Mouse (Mus musculus) urinary bladder, adult 2 months (tissue): ENCODE results near the gene Brd1. TPM values are rescaled to one million over a fixed set of nuclear protein-coding genes. Genes with fewer than 3 reads are reported as not detected.
"Not testable (repeated sequence)": the region's sequence is repeated elsewhere in the genome, so short reads cannot be mapped to it uniquely, and the experiment has no call there.

Experiments used
- DNase-seq: peaks from one replicate; pipeline ENCODE4 v3.0.0; 2022; ENCODE audit warnings: low spot score
- polyA plus RNA-seq: library from polyadenylated mRNA; depleted of rRNA; stranded (reverse); fragments of >200 nt; gene quantifications from 2 replicates; pipeline ENCODE4 v1.2.3, GENCODE M21; 2012; rRNA removed

The Brd1 gene
- polyA plus RNA-seq, result 13.7 and 21.7 TPM in 2 replicates

GRCm38 (mm10) chr15:88733834-88734571 is at the start of gene Brd1:
Gene Brd1 (minus strand): TSS chr15:88734233.
- peak; percentile 79 for DNase-seq

GRCm38 (mm10) chr15:88774630-88775029 is 40.6 kb upstream of the Brd1 start:
- DNase-seq, result not testable (repeated sequence)

- no peak for DNase-seq
These were observed 34.5 kb upstream of the Brd1 start for GRCm38 (mm10) chr15:88768537-88768936.

- DNase-seq, result not testable (repeated sequence)
These were observed 32.1 kb upstream of the Brd1 start for GRCm38 (mm10) chr15:88766139-88766538.

- DNase-seq, result no peak
These were observed 27.5 kb upstream of the Brd1 start for GRCm38 (mm10) chr15:88761551-88761950.

- DNase-seq, result no peak
These were observed 24.0 kb upstream of the Brd1 start for GRCm38 (mm10) chr15:88758061-88758460.

GRCm38 (mm10) chr15:88755761-88756160 is 21.7 kb upstream of the Brd1 start:
- no peak for DNase-seq

GRCm38 (mm10) chr15:88754896-88755295 is 20.9 kb upstream of the Brd1 start:
- no peak for DNase-seq

GRCm38 (mm10) chr15:88752403-88752733 is 18.3 kb upstream of the Brd1 start:
- no peak for DNase-seq

GRCm38 (mm10) chr15:88751564-88752402 is 17.8 kb upstream of the Brd1 start, which contains the start of gene Zbed4:
Gene Zbed4 (plus strand): TSS chr15:88751660.
- DNase-seq, result peak; percentile 57

- peak; percentile 94 for DNase-seq
These were observed 16.9 kb upstream of the Brd1 start for GRCm38 (mm10) chr15:88750677-88751563.

- DNase-seq, result no peak
These were observed 16.0 kb upstream of the Brd1 start for GRCm38 (mm10) chr15:88750032-88750431.

- DNase-seq, result not testable (repeated sequence)
These were observed 15.6 kb upstream of the Brd1 start for GRCm38 (mm10) chr15:88749617-88750016.

- no peak for DNase-seq
These were observed 11.9 kb upstream of the Brd1 start for GRCm38 (mm10) chr15:88745926-88746325.

- no peak for DNase-seq
These were observed 11.3 kb upstream of the Brd1 start for GRCm38 (mm10) chr15:88745347-88745746.

- DNase-seq, result not testable (repeated sequence)
These were observed 9.3 kb upstream of the Brd1 start for GRCm38 (mm10) chr15:88743371-88743770.

- DNase-seq, result no peak
These were observed 7.3 kb upstream of the Brd1 start for GRCm38 (mm10) chr15:88741366-88741765.

- DNase-seq, result no peak
These were observed 4.4 kb upstream of the Brd1 start for GRCm38 (mm10) chr15:88738466-88738865.

- no peak for DNase-seq
These were observed 2.1 kb upstream of the Brd1 start for GRCm38 (mm10) chr15:88736166-88736565.

GRCm38 (mm10) chr15:88733041-88733751 is 837 bp downstream of the Brd1 start:
- peak; percentile 61 for DNase-seq

GRCm38 (mm10) chr15:88732405-88733020 is 1.5 kb downstream of the Brd1 start:
- DNase-seq, result no peak
